Mouse (Mus musculus): ENCODE data around the gene Clec2l.

Gene Clec2l

GRCm38 (mm10) chr6:38671270-38671669 is 8.4 kb downstream of the Clec2l start:
- peak in 1 of 2 experiments; percentile 18 for DNase-seq

DNA sequence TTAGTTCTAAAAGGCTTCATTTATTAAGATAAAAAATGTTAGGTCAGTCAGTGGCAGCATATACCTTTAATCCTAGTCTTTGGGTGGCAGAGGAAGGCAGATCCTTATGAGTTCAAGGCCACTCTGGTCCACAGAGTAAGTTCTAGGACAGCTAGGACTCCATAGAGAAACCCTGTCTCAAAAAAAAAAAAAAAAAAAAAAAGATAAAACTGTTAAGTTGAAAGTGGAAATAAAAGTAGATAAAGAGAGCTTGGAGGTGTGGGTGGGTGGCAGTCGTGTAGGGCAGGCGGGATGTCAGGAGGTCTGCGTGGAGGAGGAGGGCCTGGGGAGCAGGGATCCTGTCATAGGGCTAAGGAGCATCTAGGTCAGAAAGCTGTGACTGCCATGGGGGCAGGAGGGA is 9.1 kb downstream of the Clec2l start:
- no peak for DNase-seq

DNA sequence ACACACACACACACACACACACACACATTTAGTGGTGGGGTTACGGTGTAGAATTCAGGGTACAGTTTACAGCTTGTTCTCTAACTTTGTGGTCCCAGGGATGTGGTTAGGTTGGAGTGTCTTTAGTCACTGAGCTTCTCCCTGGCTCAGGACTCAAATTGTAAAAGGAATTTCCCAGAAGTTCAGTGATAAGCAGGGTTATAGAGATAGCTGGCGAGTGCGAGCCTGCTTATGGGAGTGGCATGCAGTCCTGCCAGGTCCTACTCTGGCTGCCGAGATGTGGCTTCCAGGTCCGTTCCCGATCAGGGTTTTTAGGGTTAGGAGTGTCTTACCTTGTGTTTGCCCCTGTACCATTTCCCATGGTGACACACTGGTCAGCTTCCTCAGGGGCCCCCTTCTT is 13.3 kb downstream of the Clec2l start:
- no peak for DNase-seq

- no peak for DNase-seq
Measured at GRCm38 (mm10) chr6:38676723-38677122, 13.9 kb downstream of the Clec2l start.

GRCm38 (mm10) chr6:38677629-38678028 is 14.8 kb downstream of the Clec2l start:
- DNase-seq: no peak

- no peak for DNase-seq
Measured at GRCm38 (mm10) chr6:38682532-38682931, 19.7 kb downstream of the Clec2l start.

DNA sequence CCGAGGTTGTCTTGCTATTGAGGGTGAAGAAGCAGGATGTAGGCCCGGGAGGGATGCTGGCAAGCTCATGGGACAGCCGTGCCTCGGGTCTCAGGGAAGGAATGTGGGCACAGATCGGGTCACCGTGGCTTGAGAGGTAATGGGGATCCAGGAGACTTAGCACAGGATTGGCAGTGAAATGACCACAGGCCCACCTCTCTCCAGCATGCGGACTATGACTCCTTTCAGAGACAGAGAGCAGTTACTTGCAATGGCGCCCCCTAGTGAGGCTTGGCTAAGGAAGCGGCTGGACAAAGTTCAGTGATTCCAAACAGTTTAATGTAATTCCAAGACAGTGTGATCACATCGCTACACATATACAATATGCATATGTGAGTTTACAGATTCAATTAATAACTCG is 24.3 kb downstream of the Clec2l start:
- DNase-seq: peak; percentile 59 to 78

GRCm38 (mm10) chr6:38688841-38689240 is 26.0 kb downstream of the Clec2l start:
- no peak for DNase-seq

DNA sequence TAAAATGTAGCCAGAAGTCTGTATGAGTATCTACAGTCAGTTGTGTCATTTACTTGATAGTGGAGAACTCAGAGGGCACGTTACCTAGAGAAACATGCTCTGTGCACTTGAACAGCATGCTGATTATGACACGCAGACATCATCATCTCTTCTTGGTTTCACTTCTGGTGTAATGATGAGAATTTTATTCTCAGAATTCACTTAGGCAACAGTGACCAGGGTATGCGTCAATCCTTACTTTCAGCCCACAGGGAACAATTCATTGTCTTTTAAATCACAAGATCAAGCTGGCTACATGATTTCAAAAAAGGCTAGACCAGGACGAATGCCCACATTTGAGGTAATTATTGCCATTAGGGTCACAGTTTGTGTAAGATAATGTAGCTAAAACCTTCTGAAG is 27.7 kb downstream of the Clec2l start:
- no peak for DNase-seq

- DNase-seq: no peak
Measured at GRCm38 (mm10) chr6:38691052-38691451, 28.2 kb downstream of the Clec2l start.

- DNase-seq: no peak
Measured at GRCm38 (mm10) chr6:38692556-38692955, 29.7 kb downstream of the Clec2l start.

DNA sequence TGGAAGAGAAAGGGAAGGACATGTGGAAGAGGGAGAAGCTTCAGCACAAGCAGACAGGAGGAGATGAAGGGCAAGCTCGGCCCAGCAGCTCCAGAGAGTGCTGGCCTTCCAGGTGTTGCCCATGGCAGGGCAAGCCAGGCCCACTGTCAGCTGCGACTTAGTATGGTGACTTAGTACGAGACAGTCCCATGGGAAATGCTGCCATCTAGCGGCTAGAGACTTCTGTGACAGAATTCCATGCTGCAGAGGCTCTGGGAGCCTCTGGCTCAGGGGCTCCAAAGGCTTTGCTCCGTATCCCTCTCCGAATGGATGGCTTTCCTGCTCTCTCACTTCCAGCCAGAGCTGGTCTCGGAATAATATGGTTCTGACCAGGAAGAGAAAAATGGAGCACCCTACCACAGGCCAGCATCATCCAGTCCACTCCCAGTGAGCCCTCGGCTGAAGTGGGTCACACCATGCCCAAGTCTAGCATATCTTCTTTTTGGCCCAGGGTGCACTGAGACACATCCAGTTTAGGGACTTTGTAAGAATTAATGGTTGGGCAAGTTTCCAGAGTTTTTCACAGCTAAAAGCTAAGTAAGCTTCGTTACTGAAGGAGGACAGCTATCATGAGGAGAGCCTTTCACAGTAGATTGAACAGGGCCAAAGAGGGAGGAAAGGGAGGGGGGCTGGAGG is 32.6 kb downstream of the Clec2l start:
- DNase-seq: peak; percentile 82 to 92

DNA sequence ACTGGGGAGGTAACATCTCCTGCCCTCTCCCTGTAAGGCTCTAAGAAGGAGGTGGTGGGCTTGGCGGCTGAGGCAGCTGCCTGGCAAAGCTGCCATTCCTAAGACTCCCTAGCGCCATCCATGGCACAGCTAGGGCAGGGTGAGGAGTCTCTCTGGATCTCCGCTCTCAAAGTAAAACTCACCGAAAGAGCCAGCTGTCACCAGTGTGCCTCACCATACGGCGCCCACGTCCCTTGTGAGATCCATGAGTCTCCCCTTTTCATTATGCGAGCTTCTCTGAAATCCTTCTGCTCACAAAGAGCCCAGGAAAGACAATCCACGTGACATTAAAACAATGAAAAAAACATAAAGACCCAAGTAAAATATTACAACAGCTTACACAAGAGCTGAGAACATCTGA is 33.7 kb downstream of the Clec2l start:
- DNase-seq: no peak

- DNase-seq: no peak
Measured at GRCm38 (mm10) chr6:38698233-38698889, 35.5 kb downstream of the Clec2l start.

GRCm38 (mm10) chr6:38701421-38701820 is 38.6 kb downstream of the Clec2l start:
- DNase-seq: no peak

GRCm38 (mm10) chr6:38702810-38703399 is 40.0 kb downstream of the Clec2l start:
- peak in 1 of 2 experiments; percentile 43 for DNase-seq

DNA sequence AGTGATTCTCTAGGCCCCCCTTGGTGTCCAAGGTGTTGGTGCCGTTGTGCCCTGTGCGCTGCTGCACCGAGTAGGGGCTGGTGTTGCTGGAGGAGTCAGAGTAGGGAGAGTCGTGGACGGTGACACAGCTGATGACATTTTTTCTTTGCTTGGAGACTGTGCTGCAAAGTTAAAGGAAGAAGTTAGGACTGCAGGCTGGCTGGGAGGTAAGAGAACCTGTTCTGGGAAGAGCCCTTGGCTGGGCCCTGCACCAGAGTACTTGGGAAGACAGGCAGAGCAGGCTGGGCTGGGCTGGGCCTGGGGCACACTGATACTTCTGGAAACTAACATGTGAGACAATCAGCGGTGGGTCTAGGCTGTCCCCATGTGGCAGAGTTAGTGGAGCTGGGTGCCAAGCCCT is 40.7 kb downstream of the Clec2l start:
- no peak for DNase-seq

DNA sequence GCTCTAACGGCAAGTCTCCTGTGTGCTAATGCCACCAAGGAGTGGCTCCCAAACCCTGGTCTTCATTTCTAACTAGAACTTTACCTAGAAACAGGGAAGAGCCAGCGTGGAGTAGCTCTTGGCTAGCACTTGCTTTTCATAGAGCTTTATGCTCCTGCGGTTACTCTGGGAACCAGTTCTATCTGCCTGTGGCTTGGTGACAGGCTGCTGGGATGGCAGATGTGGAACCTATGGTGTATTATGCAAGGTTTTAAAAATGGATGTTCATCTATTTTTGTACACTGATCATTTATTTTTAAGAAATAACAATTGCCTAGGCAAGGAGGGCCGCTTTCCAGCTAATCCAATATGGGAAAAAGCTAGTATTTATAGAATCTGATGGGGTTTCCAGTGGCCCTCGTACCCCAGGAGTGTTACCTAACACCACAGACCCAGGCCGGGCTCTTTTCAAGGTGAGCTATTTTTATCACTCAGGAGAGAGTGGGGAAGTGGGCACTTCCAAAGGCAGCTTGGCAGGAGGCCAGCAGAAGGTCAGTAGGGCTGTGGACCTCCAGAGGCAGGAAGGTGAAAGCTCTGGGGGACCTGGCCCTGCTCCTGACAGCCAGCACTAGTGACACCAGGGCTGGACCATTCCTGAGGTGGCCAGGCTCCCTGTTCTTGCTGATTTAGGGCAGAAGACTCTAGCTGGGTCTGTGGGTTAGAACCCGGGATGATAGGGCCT is 41.6 kb downstream of the Clec2l start:
- DNase-seq: peak in 1 of 2 experiments; percentile 26

DNA sequence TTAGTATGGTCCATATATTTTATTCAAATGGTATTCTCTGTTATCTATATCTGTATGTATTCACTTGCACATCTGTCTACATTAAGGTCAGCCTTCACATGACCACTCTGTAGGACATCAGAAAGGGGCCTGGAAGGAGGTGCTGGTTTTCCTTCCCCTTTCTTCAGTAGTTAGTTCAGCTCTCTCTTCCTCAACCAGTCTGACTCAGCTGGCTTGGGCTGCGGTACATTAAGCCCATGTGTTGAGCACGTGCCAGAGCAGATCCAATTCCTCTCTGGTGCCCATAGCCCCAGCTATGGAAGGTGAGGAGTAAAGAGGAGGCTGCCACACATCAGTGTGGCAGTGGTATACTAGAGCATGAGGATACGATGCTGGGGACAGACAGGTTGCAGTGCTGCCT is 47.6 kb downstream of the Clec2l start:
- DNase-seq: no peak

GRCm38 (mm10) chr6:38713957-38714898 is 51.4 kb downstream of the Clec2l start:
- no peak for DNase-seq

DNA sequence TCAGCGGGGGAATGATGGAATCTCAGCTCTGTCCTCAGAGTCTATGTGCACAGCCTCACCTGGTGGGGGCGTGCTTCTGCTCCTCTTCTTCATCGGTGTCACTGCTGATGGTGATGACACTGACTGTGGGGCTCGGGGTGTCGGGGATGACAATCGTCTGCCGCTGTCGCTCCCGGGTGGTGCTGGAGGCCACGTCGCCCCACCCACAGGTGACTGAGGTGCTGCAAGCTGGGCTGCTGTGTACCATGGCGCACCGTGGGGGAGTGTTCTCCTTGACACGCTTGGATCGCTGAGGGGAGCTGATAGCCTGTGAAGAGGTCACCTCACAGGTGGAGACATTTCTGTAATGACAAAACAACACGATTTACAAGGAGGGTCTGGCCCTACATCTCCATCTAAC is 53.0 kb downstream of the Clec2l start:
- DNase-seq: no peak

DNA sequence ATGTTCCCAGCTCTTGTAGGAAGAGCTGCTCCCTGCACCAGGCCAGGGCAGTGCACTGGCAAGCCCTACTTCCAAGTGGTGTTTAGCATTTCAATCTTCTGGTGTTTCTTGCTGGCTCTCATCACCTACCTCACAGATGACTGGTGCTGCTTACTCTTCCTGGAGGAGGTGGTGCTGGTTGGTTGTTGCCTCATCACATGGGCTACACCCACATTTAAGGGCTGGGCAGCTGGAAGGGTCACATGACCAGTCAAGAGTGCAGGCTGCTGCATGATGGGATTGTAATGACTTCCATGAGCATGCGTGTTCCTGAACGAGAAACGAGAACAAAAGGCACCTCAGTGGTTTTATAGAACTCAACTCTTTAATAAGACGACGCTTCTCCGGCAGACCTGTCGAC is 55.8 kb downstream of the Clec2l start:
- DNase-seq: no peak
